Mouse (Mus musculus): Measurements from ENCODE around the gene Eipr1. TPM values are rescaled to one million over a fixed set of nuclear protein-coding genes. Genes with fewer than 3 reads are reported as not detected.

Gene Eipr1
- polyA plus RNA-seq, 1 experiment from 2014 or later, result 33.4 TPM

- WGBS, result 60% methylated on average over 3 of the region's 3 CpGs
- Histone ChIP-seq H3K27me3 (ENCODE audit: control insufficient read depth, insufficient read depth, low read length) (no peaks in the 10 kb centered on the region), H3K9ac (ENCODE audit: low read depth, low read length) (no peak overlapping the region), H3K4me3 (ENCODE audit: low read length) (no peak overlapping the region), H3K4me2 (replicated peaks; ENCODE audit: low read depth, low read length) (no peak overlapping the region), H3K9me3 (ENCODE audit: control insufficient read depth, low read length) (no peaks in the 10 kb centered on the region), H3K4me1 (ENCODE audit: control insufficient read depth, insufficient read depth, low read length) (no peaks in the 10 kb centered on the region), H3K36me3 (ENCODE audit: control insufficient read depth, insufficient read depth, low read length) (no peaks in the 10 kb centered on the region), H3K27ac (ENCODE audit: low read depth, low read length) (no peak overlapping the region)
- no peak for ATAC-seq (ENCODE audit: low FRiP score, low TSS enrichment)
Observed at GRCm38 (mm10) chr12:28817891-28818290, 66.3 kb downstream of the Eipr1 start.

DNA sequence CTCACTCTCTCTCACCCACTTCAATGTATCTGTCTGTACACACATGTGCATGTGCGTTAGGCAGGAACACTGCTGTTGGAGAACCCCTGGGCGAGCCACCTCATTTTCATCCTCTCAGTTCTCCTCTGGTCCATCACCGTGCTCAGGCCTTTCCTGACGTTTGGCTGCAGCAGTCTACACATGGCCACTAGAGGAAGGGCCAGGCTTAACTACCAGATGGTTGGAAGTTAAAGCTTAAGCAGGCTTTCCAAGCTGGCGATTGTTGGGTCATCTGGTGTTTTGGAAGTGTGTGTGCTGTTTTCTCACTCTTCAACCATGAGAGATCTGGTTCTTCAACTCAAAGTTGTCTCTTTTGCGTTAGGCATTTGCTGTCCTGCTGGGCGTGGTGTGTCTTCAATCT, 71.9 kb downstream of the Eipr1 start:
- Histone ChIP-seq H3K36me3 (ENCODE audit: control insufficient read depth, insufficient read depth, low read length) (no peaks in the 10 kb centered on the region), H3K9ac (ENCODE audit: low read depth, low read length) (no peak overlapping the region; the same call in 1 of the 2 replicates), H3K4me1 (ENCODE audit: control insufficient read depth, insufficient read depth, low read length) (no peaks in the 10 kb centered on the region), H3K9me3 (ENCODE audit: control insufficient read depth, low read length) (no peaks in the 10 kb centered on the region), H3K27me3 (ENCODE audit: control insufficient read depth, insufficient read depth, low read length) (no peaks in the 10 kb centered on the region), H3K27ac (ENCODE audit: low read depth, low read length) (no peak overlapping the region), H3K4me3 (ENCODE audit: low read length) (no peak overlapping the region), H3K4me2 (replicated peaks; ENCODE audit: low read depth, low read length) (no peak overlapping the region)
- WGBS, result 91% methylated on average over 7 of the region's 7 CpGs
- ATAC-seq (ENCODE audit: low FRiP score, low TSS enrichment), result no peak

- no peak overlapping the region for H3K4me2 ChIP-seq (replicated peaks; ENCODE audit: low read depth, low read length)
- H3K27ac ChIP-seq (ENCODE audit: low read depth, low read length), result no peak overlapping the region
- no peaks in the 10 kb centered on the region for H3K36me3 ChIP-seq (ENCODE audit: control insufficient read depth, insufficient read depth, low read length)
- H3K9me3 ChIP-seq (ENCODE audit: control insufficient read depth, low read length), result no peaks in the 10 kb centered on the region
- no peak for ATAC-seq (ENCODE audit: low FRiP score, low TSS enrichment)
- H3K9ac ChIP-seq (ENCODE audit: low read depth, low read length), result no peak overlapping the region
- no peaks in the 10 kb centered on the region for H3K4me1 ChIP-seq (ENCODE audit: control insufficient read depth, insufficient read depth, low read length)
- 88% methylated on average over 3 of the region's 3 CpGs for WGBS
- H3K27me3 ChIP-seq (ENCODE audit: control insufficient read depth, insufficient read depth, low read length), result no peaks in the 10 kb centered on the region
- no peak overlapping the region for H3K4me3 ChIP-seq (ENCODE audit: low read length)
Observed at GRCm38 (mm10) chr12:28829502-28829901, 77.9 kb downstream of the Eipr1 start.

- H3K4me3 ChIP-seq (ENCODE audit: low read length), result no peak overlapping the region
- no peaks in the 10 kb centered on the region for H3K36me3 ChIP-seq (ENCODE audit: control insufficient read depth, insufficient read depth, low read length)
- H3K27me3 ChIP-seq (ENCODE audit: control insufficient read depth, insufficient read depth, low read length), result no peaks in the 10 kb centered on the region
- WGBS, result 85% methylated on average over 3 of the region's 3 CpGs
- ATAC-seq (ENCODE audit: low FRiP score, low TSS enrichment), result no peak
- H3K9ac ChIP-seq (ENCODE audit: low read depth, low read length), result no peak overlapping the region
- H3K4me1 ChIP-seq (ENCODE audit: control insufficient read depth, insufficient read depth, low read length), result no peaks in the 10 kb centered on the region
- no peak overlapping the region for H3K27ac ChIP-seq (ENCODE audit: low read depth, low read length)
- H3K9me3 ChIP-seq (ENCODE audit: control insufficient read depth, low read length), result no peaks in the 10 kb centered on the region
- no peak overlapping the region for H3K4me2 ChIP-seq (replicated peaks; ENCODE audit: low read depth, low read length)
Observed at GRCm38 (mm10) chr12:28830471-28830870, 78.9 kb downstream of the Eipr1 start.

- WGBS, result 39% methylated on average over 7 of the region's 7 CpGs
- H3K4me2 ChIP-seq (replicated peaks; ENCODE audit: low read depth, low read length), result no peak overlapping the region
- H3K9me3 ChIP-seq (ENCODE audit: control insufficient read depth, low read length), result no peaks in the 10 kb centered on the region
- H3K4me1 ChIP-seq (ENCODE audit: control insufficient read depth, insufficient read depth, low read length), result no peaks in the 10 kb centered on the region
- H3K4me3 ChIP-seq (ENCODE audit: low read length), result no peak overlapping the region
- peak; percentile 57; the same call in 1 of the 2 replicates for ATAC-seq (ENCODE audit: low FRiP score, low TSS enrichment)
- H3K9ac ChIP-seq (ENCODE audit: low read depth, low read length), result no peak overlapping the region
- no peak overlapping the region for H3K27ac ChIP-seq (ENCODE audit: low read depth, low read length)
- no peaks in the 10 kb centered on the region for H3K27me3 ChIP-seq (ENCODE audit: control insufficient read depth, insufficient read depth, low read length)
- H3K36me3 ChIP-seq (ENCODE audit: control insufficient read depth, insufficient read depth, low read length), result no peaks in the 10 kb centered on the region
Observed at GRCm38 (mm10) chr12:28831066-28831733, 79.6 kb downstream of the Eipr1 start.

- no peak for ATAC-seq (ENCODE audit: low FRiP score, low TSS enrichment)
- Histone ChIP-seq H3K4me3 (ENCODE audit: low read length) (no peak overlapping the region), H3K9ac (ENCODE audit: low read depth, low read length) (no peak overlapping the region), H3K4me2 (replicated peaks; ENCODE audit: low read depth, low read length) (no peak overlapping the region), H3K27me3 (ENCODE audit: control insufficient read depth, insufficient read depth, low read length) (no peaks in the 10 kb centered on the region), H3K36me3 (ENCODE audit: control insufficient read depth, insufficient read depth, low read length) (no peaks in the 10 kb centered on the region), H3K4me1 (ENCODE audit: control insufficient read depth, insufficient read depth, low read length) (no peaks in the 10 kb centered on the region), H3K9me3 (ENCODE audit: control insufficient read depth, low read length) (no peaks in the 10 kb centered on the region), H3K27ac (ENCODE audit: low read depth, low read length) (no peak overlapping the region)
- WGBS, result 72% methylated on average over 6 of the region's 6 CpGs
Observed at GRCm38 (mm10) chr12:28834266-28834665, 82.7 kb downstream of the Eipr1 start.

DNA sequence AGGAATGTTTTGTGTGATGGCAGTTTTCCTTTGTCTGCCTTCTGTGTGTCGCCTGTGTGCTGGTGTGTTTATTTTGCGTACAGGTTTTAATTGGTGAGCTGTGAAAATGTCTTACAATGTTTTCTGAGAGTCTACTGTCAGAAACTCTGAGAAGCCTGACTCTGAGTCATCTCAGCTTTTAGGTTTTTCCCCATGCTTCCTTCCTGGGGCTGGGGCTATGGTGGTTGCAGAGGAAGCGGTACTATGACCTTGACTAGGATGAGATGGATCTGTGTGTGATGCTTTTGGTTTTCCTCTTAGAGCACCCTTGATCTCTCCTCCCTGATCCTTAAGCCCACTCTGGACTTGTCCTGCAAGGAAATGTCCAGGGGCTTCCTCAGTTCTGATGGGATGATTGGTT, 84.1 kb downstream of the Eipr1 start:
- Histone ChIP-seq H3K27ac (ENCODE audit: low read depth, low read length) (no peak overlapping the region), H3K36me3 (ENCODE audit: control insufficient read depth, insufficient read depth, low read length) (no peaks in the 10 kb centered on the region), H3K27me3 (ENCODE audit: control insufficient read depth, insufficient read depth, low read length) (no peaks in the 10 kb centered on the region), H3K9ac (ENCODE audit: low read depth, low read length) (no peak overlapping the region), H3K4me3 (ENCODE audit: low read length) (no peak overlapping the region), H3K4me2 (replicated peaks; ENCODE audit: low read depth, low read length) (no peak overlapping the region), H3K4me1 (ENCODE audit: control insufficient read depth, insufficient read depth, low read length) (no peaks in the 10 kb centered on the region), H3K9me3 (ENCODE audit: control insufficient read depth, low read length) (no peaks in the 10 kb centered on the region)
- no peak for ATAC-seq (ENCODE audit: low FRiP score, low TSS enrichment)
- 89% methylated on average over 3 of the region's 3 CpGs for WGBS

- Histone ChIP-seq H3K4me3 (ENCODE audit: low read length) (no peak overlapping the region), H3K4me2 (replicated peaks; ENCODE audit: low read depth, low read length) (no peak overlapping the region), H3K4me1 (ENCODE audit: control insufficient read depth, insufficient read depth, low read length) (no peaks in the 10 kb centered on the region), H3K9me3 (ENCODE audit: control insufficient read depth, low read length) (no peaks in the 10 kb centered on the region), H3K9ac (ENCODE audit: low read depth, low read length) (no peak overlapping the region), H3K36me3 (ENCODE audit: control insufficient read depth, insufficient read depth, low read length) (no peaks in the 10 kb centered on the region), H3K27me3 (ENCODE audit: control insufficient read depth, insufficient read depth, low read length) (no peaks in the 10 kb centered on the region), H3K27ac (ENCODE audit: low read depth, low read length) (no peak overlapping the region)
- no peak for ATAC-seq (ENCODE audit: low FRiP score, low TSS enrichment)
- WGBS, result 32% methylated on average over 4 of the region's 4 CpGs
Observed at GRCm38 (mm10) chr12:28838268-28838667, 86.7 kb downstream of the Eipr1 start.

GRCm38 (mm10) chr12:28838971-28839370, 87.4 kb downstream of the Eipr1 start:
- H3K9ac ChIP-seq (ENCODE audit: low read depth, low read length), result no peak overlapping the region
- H3K27ac ChIP-seq (ENCODE audit: low read depth, low read length), result no peak overlapping the region
- H3K4me2 ChIP-seq (replicated peaks; ENCODE audit: low read depth, low read length), result no peak overlapping the region
- H3K27me3 ChIP-seq (ENCODE audit: control insufficient read depth, insufficient read depth, low read length), result no peaks in the 10 kb centered on the region
- WGBS, result 67% methylated on average over 7 of the region's 7 CpGs
- H3K9me3 ChIP-seq (ENCODE audit: control insufficient read depth, low read length), result no peaks in the 10 kb centered on the region; the same call in 1 of the 2 replicates
- H3K4me3 ChIP-seq (ENCODE audit: low read length), result no peak overlapping the region
- H3K4me1 ChIP-seq (ENCODE audit: control insufficient read depth, insufficient read depth, low read length), result no peaks in the 10 kb centered on the region
- no peaks in the 10 kb centered on the region for H3K36me3 ChIP-seq (ENCODE audit: control insufficient read depth, insufficient read depth, low read length)
- ATAC-seq (ENCODE audit: low FRiP score, low TSS enrichment), result no peak

Data from kidney, embryonic 14.5 days (tissue).